Mouse (Mus musculus) kidney, embryonic 14.5 days (tissue): ENCODE measurements at regions not wholly inside any gene's neighbourhood (a gene's known extent, or its start where the extent isn't known, plus 50 kb on each side); places are given as distances from the start of the nearest gene placed in this dataset.

Experiments used
- ATAC-seq: fragments of 200-750 bp; cut with Nextera tagmentation; 2 replicates; pipeline ENCODE4 v1.8.0; 2017; ENCODE audit warnings: moderate number of reproducible peaks, mild to moderate bottlenecking, moderate TSS enrichment, moderate library complexity; ENCODE audit not compliant: low FRiP score, low TSS enrichment
- H3K27ac ChIP-seq: fragments of 300-500 bp; sonication (generic); 2 replicates; pipeline ENCODE4 v1.5.1; 2014; ENCODE audit warnings: low read depth, mild to moderate bottlenecking, low read length, moderate library complexity, mixed read lengths
- H3K27me3 ChIP-seq: fragments of 300-500 bp; sonication (generic); 2 replicates; pipeline ENCODE4 v1.6.1; 2014; ENCODE audit warnings: mild to moderate bottlenecking, low read length; ENCODE audit not compliant: control insufficient read depth, insufficient read depth
- H3K36me3 ChIP-seq: fragments of 300-500 bp; sonication (generic); 2 replicates; pipeline ENCODE4 v1.6.1; 2014; ENCODE audit warnings: low read length, mixed read lengths; ENCODE audit not compliant: control insufficient read depth, insufficient read depth
- H3K4me1 ChIP-seq: fragments of 300-500 bp; sonication (generic); 2 replicates; pipeline ENCODE4 v1.6.1; 2014; ENCODE audit warnings: low read length, mixed read lengths; ENCODE audit not compliant: control insufficient read depth, insufficient read depth
- H3K4me2 ChIP-seq: fragments of 300-500 bp; sonication (generic); replicated peaks from 2 replicates; pipeline ENCODE4 v1.6.1; 2014; ENCODE audit warnings: low read depth, mild to moderate bottlenecking, low read length
- H3K4me3 ChIP-seq: fragments of 300-500 bp; sonication (generic); 2 replicates; pipeline ENCODE4 v1.5.1; 2014; ENCODE audit warnings: mild to moderate bottlenecking, low read length
- H3K9ac ChIP-seq: fragments of 300-500 bp; sonication (generic); 2 replicates; pipeline ENCODE4 v1.6.1; 2014; ENCODE audit warnings: low read depth, mild to moderate bottlenecking, low read length, moderate library complexity
- H3K9me3 ChIP-seq: fragments of 300-500 bp; sonication (generic); 2 replicates; pipeline ENCODE4 v1.6.1; 2016; ENCODE audit warnings: low read length; ENCODE audit not compliant: control insufficient read depth
- WGBS: fragments of 180-500 bp; shearing (Covaris S2); extraction: QIAGEN DNeasy Blood & Tissue Kit; methylation state at CpG from one replicate; pipeline ENCODE4 v1.1.7; 2014; 5-methylcytosine and 5-hydroxymethylcytosine counted together

DNA sequence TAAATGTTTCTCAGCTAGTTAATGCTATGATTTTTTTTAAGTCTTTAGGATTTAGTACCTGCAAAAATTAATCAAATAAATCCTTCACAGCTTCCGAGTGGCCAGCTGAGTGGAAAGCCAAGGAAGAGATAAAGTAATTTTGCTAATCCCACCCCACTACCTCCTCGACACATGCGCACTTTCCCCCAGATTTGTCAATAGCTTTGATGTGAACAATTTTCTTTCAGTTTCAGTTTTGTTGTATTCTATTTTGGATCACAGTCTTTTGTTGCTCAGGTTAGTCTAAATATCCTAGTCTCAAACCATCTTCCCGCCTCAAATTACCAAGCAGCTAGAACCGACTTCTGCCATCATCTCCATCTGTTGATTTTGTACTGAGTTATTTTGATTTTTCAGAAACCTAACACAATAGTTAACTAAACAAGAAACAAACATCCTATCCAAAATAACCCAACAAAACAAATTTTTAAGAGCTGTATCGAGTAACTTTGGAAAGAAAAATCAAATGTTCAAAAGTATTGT lies 141.4 kb upstream of the Tbx18 start:
- no peaks in the 10 kb centered on the region for H3K9me3 ChIP-seq
- no peaks in the 10 kb centered on the region for H3K4me1 ChIP-seq
- no peak overlapping the region for H3K4me2 ChIP-seq
- H3K27me3 ChIP-seq = no peaks in the 10 kb centered on the region
- no peak for ATAC-seq
- H3K27ac ChIP-seq = no peak overlapping the region
- WGBS = 87% methylated on average over 6 of the region's 6 CpGs
- H3K4me3 ChIP-seq = no peak overlapping the region
- H3K36me3 ChIP-seq = no peaks in the 10 kb centered on the region
- no peak overlapping the region for H3K9ac ChIP-seq

DNA sequence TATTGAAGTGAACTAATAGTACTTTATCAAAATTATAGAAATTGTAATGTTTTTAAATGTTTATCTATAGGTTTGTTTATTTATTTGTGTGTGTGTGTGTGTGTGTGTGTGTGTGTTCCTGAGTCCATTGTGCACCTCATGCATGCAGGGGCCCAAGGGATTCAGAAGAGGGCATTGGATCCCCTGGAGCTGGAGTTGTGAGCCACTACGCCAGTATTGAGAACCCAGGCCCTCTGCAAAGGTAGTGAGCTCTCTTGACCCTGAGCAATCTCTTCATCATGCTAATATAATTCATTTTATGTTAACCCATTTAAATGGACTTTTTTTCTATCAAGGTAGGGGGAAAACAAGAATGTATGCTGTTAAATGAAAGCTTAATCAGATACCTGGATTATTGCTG lies 151.5 kb upstream of the Tbx18 start:
- Histone ChIP-seq H3K27ac (no peak overlapping the region), H3K9me3 (no peaks in the 10 kb centered on the region), H3K36me3 (no peaks in the 10 kb centered on the region), H3K4me1 (no peaks in the 10 kb centered on the region), H3K4me2 (no peak overlapping the region), H3K27me3 (no peaks in the 10 kb centered on the region), H3K9ac (no peak overlapping the region), H3K4me3 (no peak overlapping the region)
- no peak for ATAC-seq
- WGBS = 58% methylated on average over 1 of the region's 1 CpGs

DNA sequence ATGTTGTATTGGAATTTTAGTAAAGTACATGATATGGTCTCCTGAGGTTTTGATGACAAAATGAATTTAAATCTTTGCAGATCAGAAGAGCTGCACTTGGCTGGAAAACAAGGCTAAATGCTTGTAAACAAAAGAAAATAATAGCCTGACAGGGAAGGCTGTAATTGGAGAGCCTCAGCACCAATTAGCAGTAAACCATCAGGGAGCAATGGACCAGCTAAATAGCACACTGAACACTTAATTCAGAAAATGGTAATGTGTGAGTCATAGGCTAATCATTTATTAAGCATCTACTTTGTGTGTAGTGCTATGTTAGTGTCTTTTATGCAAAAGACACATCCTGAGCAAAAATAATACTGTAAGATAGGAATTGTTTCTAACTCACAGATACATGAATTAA lies 152.0 kb upstream of the Tbx18 start:
- no peak for ATAC-seq
- Histone ChIP-seq H3K36me3 (no peaks in the 10 kb centered on the region), H3K27me3 (no peaks in the 10 kb centered on the region), H3K9ac (no peak overlapping the region), H3K4me1 (no peaks in the 10 kb centered on the region), H3K4me2 (no peak overlapping the region), H3K27ac (no peak overlapping the region), H3K4me3 (no peak overlapping the region), H3K9me3 (no peaks in the 10 kb centered on the region)

- Histone ChIP-seq H3K4me3 (no peak overlapping the region), H3K4me1 (no peaks in the 10 kb centered on the region), H3K27ac (no peak overlapping the region), H3K4me2 (no peak overlapping the region), H3K27me3 (no peaks in the 10 kb centered on the region), H3K36me3 (no peaks in the 10 kb centered on the region), H3K9ac (no peak overlapping the region), H3K9me3 (no peaks in the 10 kb centered on the region)
- ATAC-seq = no peak
- WGBS = 39% methylated on average over 4 of the region's 4 CpGs
These were observed 163.0 kb upstream of the Tbx18 start for GRCm38 (mm10) chr9:87894051-87894450.

DNA sequence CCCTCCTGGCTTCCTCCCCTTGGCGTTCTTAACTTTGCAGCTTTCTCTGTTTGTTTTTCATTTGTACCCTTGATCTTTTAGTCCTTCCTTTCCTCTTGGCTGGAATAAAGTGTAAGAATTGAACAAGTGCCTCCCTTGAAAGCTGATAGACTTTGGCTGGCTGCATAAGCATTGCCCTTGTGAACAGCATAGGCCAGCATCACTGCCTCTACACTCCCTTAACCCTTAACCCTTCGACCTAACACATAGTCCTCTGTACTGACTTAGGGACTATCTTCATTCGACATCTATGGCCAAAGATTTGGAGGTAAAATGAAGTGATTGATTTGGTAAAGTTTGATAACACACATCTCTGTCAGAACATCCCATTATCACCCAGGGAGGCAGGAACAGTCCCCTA lies 163.5 kb upstream of the Tbx18 start:
- H3K4me3 ChIP-seq = no peak overlapping the region
- no peaks in the 10 kb centered on the region for H3K4me1 ChIP-seq
- no peak overlapping the region for H3K9ac ChIP-seq
- WGBS = 54% methylated on average over 3 of the region's 3 CpGs
- no peak overlapping the region for H3K4me2 ChIP-seq
- no peaks in the 10 kb centered on the region for H3K9me3 ChIP-seq
- H3K27me3 ChIP-seq = no peaks in the 10 kb centered on the region
- no peak for ATAC-seq
- H3K27ac ChIP-seq = no peak overlapping the region
- no peaks in the 10 kb centered on the region for H3K36me3 ChIP-seq

DNA sequence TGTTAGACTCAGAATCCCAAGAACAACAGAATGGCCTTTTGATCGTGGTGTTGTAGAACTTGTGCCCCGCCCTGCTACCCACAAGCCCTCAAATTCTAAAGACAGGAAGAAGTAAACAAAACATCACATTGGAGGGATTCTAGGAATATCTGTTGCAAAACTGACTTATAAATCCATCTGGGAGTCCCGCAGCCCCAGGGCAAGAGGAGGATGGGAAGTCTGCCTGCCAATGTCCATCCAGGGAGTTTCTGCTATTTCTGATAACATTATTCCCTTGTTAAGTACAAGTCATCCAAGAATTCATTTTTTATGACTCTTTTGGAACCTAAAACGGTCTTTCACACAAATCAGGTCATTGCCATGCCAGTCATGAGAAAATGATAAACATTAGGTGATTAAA lies 164.5 kb upstream of the Tbx18 start:
- no peak for ATAC-seq
- WGBS = 74% methylated on average over 4 of the region's 4 CpGs

GRCm38 (mm10) chr9:87897336-87897735 lies 166.3 kb upstream of the Tbx18 start:
- Histone ChIP-seq H3K36me3 (no peaks in the 10 kb centered on the region), H3K27me3 (no peaks in the 10 kb centered on the region), H3K4me3 (no peak overlapping the region), H3K4me1 (no peaks in the 10 kb centered on the region), H3K27ac (no peak overlapping the region), H3K9ac (no peak overlapping the region), H3K4me2 (no peak overlapping the region), H3K9me3 (no peaks in the 10 kb centered on the region)
- ATAC-seq = no peak
- 61% methylated on average over 3 of the region's 3 CpGs for WGBS

More for the DNA sequence above, 164.5 kb upstream of the Tbx18 start:
- Histone ChIP-seq H3K4me3 (no peak overlapping the region), H3K27ac (no peak overlapping the region), H3K4me2 (no peak overlapping the region), H3K4me1 (no peaks in the 10 kb centered on the region), H3K36me3 (no peaks in the 10 kb centered on the region), H3K9ac (no peak overlapping the region), H3K9me3 (no peaks in the 10 kb centered on the region), H3K27me3 (no peaks in the 10 kb centered on the region)

GRCm38 (mm10) chr9:87899368-87899767 lies 168.3 kb upstream of the Tbx18 start:
- 61% methylated on average over 5 of the region's 5 CpGs for WGBS
- ATAC-seq = no peak
- H3K27ac ChIP-seq = no peak overlapping the region

GRCm38 (mm10) chr9:87899800-87900199 lies 168.7 kb upstream of the Tbx18 start:
- no peak overlapping the region for H3K27ac ChIP-seq
- H3K36me3 ChIP-seq = no peaks in the 10 kb centered on the region
- no peak overlapping the region for H3K9ac ChIP-seq
- H3K9me3 ChIP-seq = no peaks in the 10 kb centered on the region
- no peak for ATAC-seq
- H3K4me2 ChIP-seq = no peak overlapping the region
- no peak overlapping the region for H3K4me3 ChIP-seq
- WGBS = 88% methylated on average over 7 of the region's 7 CpGs
- no peaks in the 10 kb centered on the region for H3K4me1 ChIP-seq
- H3K27me3 ChIP-seq = no peaks in the 10 kb centered on the region

More at GRCm38 (mm10) chr9:87899368-87899767, 168.3 kb upstream of the Tbx18 start:
- Histone ChIP-seq H3K36me3 (no peaks in the 10 kb centered on the region), H3K27me3 (no peaks in the 10 kb centered on the region), H3K9ac (no peak overlapping the region), H3K4me1 (no peaks in the 10 kb centered on the region), H3K9me3 (no peaks in the 10 kb centered on the region), H3K4me3 (no peak overlapping the region), H3K4me2 (no peak overlapping the region)

DNA sequence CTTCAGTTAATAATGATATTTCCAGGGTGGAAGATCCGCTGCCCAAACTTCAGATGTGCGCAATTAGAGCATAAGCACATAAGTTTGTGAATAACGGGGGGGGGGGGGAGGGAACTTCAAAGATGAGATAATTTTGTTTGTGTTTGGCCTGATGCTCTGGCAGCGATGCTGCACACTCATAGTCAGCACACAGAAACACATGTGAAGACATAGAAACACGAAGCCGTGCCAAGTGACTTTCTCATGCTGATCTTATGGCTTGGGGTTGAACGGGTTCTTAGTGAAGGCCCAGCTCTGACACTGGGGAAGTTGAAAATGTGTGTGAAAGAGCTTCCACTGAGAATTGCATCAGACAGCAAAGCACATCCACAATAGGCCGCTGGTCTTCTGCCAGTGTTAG lies 190.2 kb upstream of the Tbx18 start:
- no peak for ATAC-seq
- WGBS = 88% methylated on average over 8 of the region's 8 CpGs
- no peak overlapping the region for H3K9ac ChIP-seq
- H3K27me3 ChIP-seq = no peaks in the 10 kb centered on the region
- H3K36me3 ChIP-seq = no peaks in the 10 kb centered on the region
- no peak overlapping the region for H3K4me3 ChIP-seq
- H3K27ac ChIP-seq = no peak overlapping the region
- H3K4me1 ChIP-seq = no peaks in the 10 kb centered on the region
- H3K4me2 ChIP-seq = no peak overlapping the region
- no peaks in the 10 kb centered on the region for H3K9me3 ChIP-seq
